Mouse (Mus musculus): Measurements from ENCODE around the gene Prss36. TPM values are rescaled to one million over a fixed set of nuclear protein-coding genes. Genes with fewer than 3 reads are reported as not detected.
"Not testable (repeated sequence)": the region's sequence is repeated elsewhere in the genome, so short reads cannot be mapped to it uniquely, and the experiment has no call there.

Prss36 gene
- total and polyA plus RNA-seq, 2 experiments from 2014 or later = 15.5 to 20.1 TPM

GRCm38 (mm10) chr7:127966371-127966918 lies 19.9 kb upstream of the Prss36 start:
- no peaks in the 10 kb centered on the region for H3K4me1 ChIP-seq (ENCODE audit: insufficient read depth, low read length)
- H3K9me3 ChIP-seq (ENCODE audit: low read length) = no peaks in the 10 kb centered on the region
- WGBS = 10% methylated on average over 10 of the region's 10 CpGs
- DNase-seq (ENCODE audit: low spot score) (no peak), ATAC-seq (ENCODE audit: low FRiP score) (no peak; the same call in 1 of the 2 replicates)
- H3K27ac ChIP-seq (ENCODE audit: low read depth, low read length) = peak overlapping the region; percentile 97
- H3K36me3 ChIP-seq (ENCODE audit: insufficient read depth, low read length) = peaks cover 7% of the 10 kb centered on the region; the same call in 1 of the 2 replicates
- TF ChIP-seq CTCF (IDR thresholded peaks at IDR 0.05) = no peak
- H3K9ac ChIP-seq (replicated peaks; ENCODE audit: low read length, poor library complexity, severe bottlenecking) = peak overlapping the region; percentile 93
- H3K4me3 ChIP-seq (ENCODE audit: low read depth, low read length) = peak overlapping the region; percentile 59
- H3K4me2 ChIP-seq (ENCODE audit: low read depth, low read length, poor library complexity, severe bottlenecking) = peak overlapping the region; percentile 50
- H3K27me3 ChIP-seq (ENCODE audit: insufficient read depth, low read length) = no peaks in the 10 kb centered on the region

GRCm38 (mm10) chr7:127959364-127959763 lies 12.8 kb upstream of the Prss36 start:
- Histone ChIP-seq H3K9me3 (ENCODE audit: low read length) (no peaks in the 10 kb centered on the region), H3K9ac (replicated peaks; ENCODE audit: low read length, poor library complexity, severe bottlenecking) (no peak overlapping the region), H3K27me3 (ENCODE audit: insufficient read depth, low read length) (no peaks in the 10 kb centered on the region), H3K4me2 (ENCODE audit: low read depth, low read length, poor library complexity, severe bottlenecking) (no peak overlapping the region), H3K4me3 (ENCODE audit: low read depth, low read length) (no peak overlapping the region), H3K27ac (ENCODE audit: low read depth, low read length) (no peak overlapping the region), H3K36me3 (ENCODE audit: insufficient read depth, low read length) (no peaks in the 10 kb centered on the region), H3K4me1 (ENCODE audit: insufficient read depth, low read length) (no peaks in the 10 kb centered on the region)
- ATAC-seq (ENCODE audit: low FRiP score) = no peak
- WGBS = 74% methylated on average over 5 of the region's 5 CpGs
- no peak for DNase-seq (ENCODE audit: low spot score)
- no peak for TF ChIP-seq CTCF (IDR thresholded peaks at IDR 0.05)

- Histone ChIP-seq H3K4me2 (ENCODE audit: low read depth, low read length, poor library complexity, severe bottlenecking) (no peak overlapping the region), H3K4me3 (ENCODE audit: low read depth, low read length) (no peak overlapping the region), H3K9ac (replicated peaks; ENCODE audit: low read length, poor library complexity, severe bottlenecking) (no peak overlapping the region), H3K4me1 (ENCODE audit: insufficient read depth, low read length) (no peaks in the 10 kb centered on the region), H3K9me3 (ENCODE audit: low read length) (no peaks in the 10 kb centered on the region), H3K36me3 (ENCODE audit: insufficient read depth, low read length) (no peaks in the 10 kb centered on the region), H3K27ac (ENCODE audit: low read depth, low read length) (no peak overlapping the region), H3K27me3 (ENCODE audit: insufficient read depth, low read length) (no peaks in the 10 kb centered on the region)
- TF ChIP-seq CTCF (IDR thresholded peaks at IDR 0.05) = no peak
- WGBS = 47% methylated on average over 13 of the region's 13 CpGs
- no peak for DNase-seq (ENCODE audit: low spot score)
- ATAC-seq (ENCODE audit: low FRiP score) = no peak
Measured at GRCm38 (mm10) chr7:127952864-127953581, 6.5 kb upstream of the Prss36 start.

- Histone ChIP-seq H3K27me3 (ENCODE audit: insufficient read depth, low read length) (peaks cover 15% of the 10 kb centered on the region), H3K27ac (ENCODE audit: low read depth, low read length) (no peak overlapping the region), H3K4me3 (ENCODE audit: low read depth, low read length) (no peak overlapping the region), H3K4me2 (ENCODE audit: low read depth, low read length, poor library complexity, severe bottlenecking) (no peak overlapping the region), H3K4me1 (ENCODE audit: insufficient read depth, low read length) (no peaks in the 10 kb centered on the region), H3K36me3 (ENCODE audit: insufficient read depth, low read length) (no peaks in the 10 kb centered on the region), H3K9ac (replicated peaks; ENCODE audit: low read length, poor library complexity, severe bottlenecking) (no peak overlapping the region), H3K9me3 (ENCODE audit: low read length) (no peaks in the 10 kb centered on the region)
- DNase-seq (ENCODE audit: low spot score) (no peak), ATAC-seq (ENCODE audit: low FRiP score) (no peak)
- 14% methylated on average over 23 of the region's 23 CpGs for WGBS
- no peak for TF ChIP-seq CTCF (IDR thresholded peaks at IDR 0.05)
Measured at GRCm38 (mm10) chr7:127944614-127945013, 1.9 kb downstream of the Prss36 start.

- 0 out of 2 replicates have a peak, but pooled peaks have one; percentile 24 for TF ChIP-seq CTCF (IDR thresholded peaks at IDR 0.05)
- not testable (repeated sequence) for H3K4me2 ChIP-seq (ENCODE audit: low read depth, low read length, poor library complexity, severe bottlenecking); H3K9me3 ChIP-seq (ENCODE audit: low read length); H3K4me1 ChIP-seq (ENCODE audit: insufficient read depth, low read length); H3K27ac ChIP-seq (ENCODE audit: low read depth, low read length); ATAC-seq (ENCODE audit: low FRiP score); DNase-seq (ENCODE audit: low spot score); H3K36me3 ChIP-seq (ENCODE audit: insufficient read depth, low read length); H3K9ac ChIP-seq (replicated peaks; ENCODE audit: low read length, poor library complexity, severe bottlenecking); H3K4me3 ChIP-seq (ENCODE audit: low read depth, low read length)
- 45% methylated on average over 2 of the region's 2 CpGs for WGBS
- peaks cover 15% of the 10 kb centered on the region for H3K27me3 ChIP-seq (ENCODE audit: insufficient read depth, low read length)
Measured at GRCm38 (mm10) chr7:127942097-127942496, 4.4 kb downstream of the Prss36 start.

GRCm38 (mm10) chr7:127936216-127936884 lies 10.2 kb downstream of the Prss36 start:
- H3K4me2 ChIP-seq (ENCODE audit: low read depth, low read length, poor library complexity, severe bottlenecking) = peak overlapping the region; percentile 55
- peak overlapping the region; percentile 85 for H3K27ac ChIP-seq (ENCODE audit: low read depth, low read length)
- 55% methylated on average over 18 of the region's 18 CpGs for WGBS
- DNase-seq (ENCODE audit: low spot score) (no peak), ATAC-seq (ENCODE audit: low FRiP score) (peak; percentile 5; the same call in 1 of the 2 replicates)
- H3K36me3 ChIP-seq (ENCODE audit: insufficient read depth, low read length) = no peaks in the 10 kb centered on the region
- peak overlapping the region; percentile 69 for H3K4me3 ChIP-seq (ENCODE audit: low read depth, low read length)
- H3K9me3 ChIP-seq (ENCODE audit: low read length) = no peaks in the 10 kb centered on the region
- no peak for TF ChIP-seq CTCF (IDR thresholded peaks at IDR 0.05)
- H3K9ac ChIP-seq (replicated peaks; ENCODE audit: low read length, poor library complexity, severe bottlenecking) = peak overlapping the region; percentile 83
- peaks cover 5% of the 10 kb centered on the region; the same call in 1 of the 2 replicates for H3K4me1 ChIP-seq (ENCODE audit: insufficient read depth, low read length)
- H3K27me3 ChIP-seq (ENCODE audit: insufficient read depth, low read length) = no peaks in the 10 kb centered on the region
